ENCODE assay signal across 22 mouse cellular contexts in genomic region chr14:10133873-10134272, GRCm38 (mm10).
A peak's percentile ranks its signal among the peaks of the same experiment; 100 is the strongest.
DNase-seq lines count a peak whose midpoint lies in the region; ATAC-seq and TF ChIP-seq lines count a peak whose summit lies in the region.
"Had no signal": no experiment of that assay in that cellular context is flagged by ENCODE, and none has a peak within 500 bp of the region (broad histone marks: within the 10 kb centered on the region; RNA-seq: fewer than 3 reads in every experiment).

No protein-coding gene starts in this region.

- H3K9ac ChIP-seq in liver, adult 2 months (ENCODE audit: low read depth, low read length) = no peak overlapping the region
- no peak overlapping the region for H3K9ac ChIP-seq in liver, postnatal 0 days (replicated peaks)
- no peak overlapping the region for H3K9ac ChIP-seq in stomach, postnatal 0 days (ENCODE audit: low read length)
- H3K9ac ChIP-seq in forebrain, embryonic 13.5 days = no peak overlapping the region
- H3K9ac ChIP-seq: forebrain, postnatal 0 days; heart, embryonic 15.5 days; hindbrain, embryonic 14.5 days; limb, embryonic 12.5 days; liver, embryonic 12.5 days; neural tube, embryonic 15.5 days had no signal

- no peaks in the 10 kb centered on the region for H3K36me3 ChIP-seq in heart, embryonic 10.5 days
- no peaks in the 10 kb centered on the region for H3K36me3 ChIP-seq in liver, adult 2 months (ENCODE audit: control insufficient read depth, insufficient read depth, low read length)
- no peaks in the 10 kb centered on the region for H3K36me3 ChIP-seq in liver, postnatal 0 days (replicated peaks; ENCODE audit: insufficient read depth, low read length)
- no peaks in the 10 kb centered on the region for H3K36me3 ChIP-seq in stomach, postnatal 0 days (ENCODE audit: control insufficient read depth, insufficient read depth, low read length)
- H3K36me3 ChIP-seq in forebrain, embryonic 13.5 days (ENCODE audit: poor library complexity, severe bottlenecking) = no peaks in the 10 kb centered on the region
- H3K36me3 ChIP-seq: embryonic facial prominence, embryonic 10.5 days; heart, embryonic 15.5 days; limb, embryonic 12.5 days; liver, embryonic 12.5 days; neural tube, embryonic 15.5 days had no signal

- no peak for TF ChIP-seq CTCF in liver, adult 2 months (IDR thresholded peaks at IDR 0.05; ENCODE audit: low read depth, low read length)
- TF ChIP-seq CTCF in liver, postnatal 0 days (IDR thresholded peaks at IDR 0.05; ENCODE audit: low read depth) = no peak
- TF ChIP-seq CTCF in stomach, postnatal 0 days (IDR thresholded peaks at IDR 0.05; ENCODE audit: low read depth) = no peak

- no peak overlapping the region for H3K27ac ChIP-seq in heart, embryonic 10.5 days
- H3K27ac ChIP-seq in liver, adult 2 months (replicated peaks; ENCODE audit: insufficient read depth, low read depth, low read length) = no peak overlapping the region
- H3K27ac ChIP-seq in liver, postnatal 0 days (ENCODE audit: low read depth) = no peak overlapping the region
- no peak overlapping the region for H3K27ac ChIP-seq in stomach, postnatal 0 days (replicated peaks)
- no peak overlapping the region for H3K27ac ChIP-seq in forebrain, embryonic 13.5 days
- H3K27ac ChIP-seq: embryonic facial prominence, embryonic 10.5 days; heart, embryonic 15.5 days; hindbrain, embryonic 14.5 days; limb, embryonic 12.5 days; liver, embryonic 12.5 days; neural tube, embryonic 15.5 days had no signal

- no peak for TF ChIP-seq EP300 in liver, postnatal 0 days (IDR thresholded peaks at IDR 0.05; ENCODE audit: low read depth)
- TF ChIP-seq EP300 in stomach, postnatal 0 days (optimal IDR thresholded peaks at IDR 0.05) = no peak

- H3K4me3 ChIP-seq in heart, embryonic 10.5 days = no peak overlapping the region
- no peak overlapping the region for H3K4me3 ChIP-seq in liver, adult 2 months (ENCODE audit: insufficient read depth, low read depth, low read length)
- H3K4me3 ChIP-seq in liver, postnatal 0 days (ENCODE audit: low read depth, low read length) = no peak overlapping the region
- no peak overlapping the region for H3K4me3 ChIP-seq in stomach, postnatal 0 days (ENCODE audit: low read depth, low read length)
- H3K4me3 ChIP-seq in forebrain, embryonic 13.5 days = no peak overlapping the region
- H3K4me3 ChIP-seq: embryonic facial prominence, embryonic 10.5 days; heart, embryonic 15.5 days; limb, embryonic 12.5 days; liver, embryonic 12.5 days; neural tube, embryonic 15.5 days had no signal

- no peaks in the 10 kb centered on the region for H3K79me2 ChIP-seq in liver, adult 2 months (ENCODE audit: control insufficient read depth, insufficient read depth, low read length)

- DNase-seq in heart, adult 11 months = peak; percentile 51
- DNase-seq in heart, embryonic 10.5 days (ENCODE audit: low spot score) = no peak
- DNase-seq in liver, adult 2 months (ENCODE audit: extremely low read depth, low read depth, low spot score) = peak; percentile 8
- no peak for DNase-seq in liver, postnatal 0 days
- DNase-seq in kidney, postnatal 36 days = peak; percentile 1 to 7
- DNase-seq in stomach, postnatal 0 days (ENCODE audit: low spot score) = peak; percentile 30
- no peak for DNase-seq in neural tube, embryonic 10.5 days (ENCODE audit: extremely low spot score, low spot score)
- DNase-seq: adrenal gland, postnatal 14 days; cerebellum, adult 9-10 months; forebrain, postnatal 0 days; gastrocnemius, postnatal 14 days; heart, postnatal 36 days; lung, adult 2 months; lung, postnatal 14 days had no signal

- no peak for ATAC-seq in liver, postnatal 0 days
- ATAC-seq in stomach, postnatal 0 days (ENCODE audit: low FRiP score, low TSS enrichment) = peak; percentile 80; the same call in 1 of the 2 replicates
- ATAC-seq in forebrain, embryonic 13.5 days = no peak
- ATAC-seq: forebrain, postnatal 0 days; liver, embryonic 12.5 days; midbrain, embryonic 16.5 days had no signal

- no peaks in the 10 kb centered on the region for H3K27me3 ChIP-seq in heart, embryonic 10.5 days (ENCODE audit: insufficient read depth, poor library complexity, severe bottlenecking)
- no peaks in the 10 kb centered on the region for H3K27me3 ChIP-seq in liver, adult 2 months (ENCODE audit: control insufficient read depth, insufficient read depth, low read length)
- no peaks in the 10 kb centered on the region for H3K27me3 ChIP-seq in liver, postnatal 0 days (ENCODE audit: insufficient read depth, low read length)
- H3K27me3 ChIP-seq in stomach, postnatal 0 days (ENCODE audit: control insufficient read depth, insufficient read depth, low read length) = no peaks in the 10 kb centered on the region
- no peaks in the 10 kb centered on the region for H3K27me3 ChIP-seq in forebrain, embryonic 13.5 days
- H3K27me3 ChIP-seq: heart, embryonic 15.5 days; limb, embryonic 12.5 days; liver, embryonic 12.5 days; neural tube, embryonic 15.5 days had no signal

- 89% methylated on average over 10 of the region's 10 CpGs for WGBS in heart, embryonic 10.5 days
- 83% methylated on average over 10 of the region's 10 CpGs for WGBS in liver, adult 2 months
- 70% methylated on average over 10 of the region's 10 CpGs for WGBS in liver, postnatal 0 days (ENCODE audit: insufficient replicate concordance)
- WGBS in stomach, postnatal 0 days = 88% methylated on average over 10 of the region's 10 CpGs
- 91% methylated on average over 10 of the region's 10 CpGs for WGBS in forebrain, embryonic 13.5 days

- no peak overlapping the region for H3K4me2 ChIP-seq in liver, postnatal 0 days (ENCODE audit: low read depth, low read length)
- no peak overlapping the region for H3K4me2 ChIP-seq in stomach, postnatal 0 days (replicated peaks; ENCODE audit: low read depth)
- no peak overlapping the region for H3K4me2 ChIP-seq in forebrain, embryonic 13.5 days
- H3K4me2 ChIP-seq: heart, embryonic 15.5 days; hindbrain, embryonic 14.5 days; limb, embryonic 12.5 days; liver, embryonic 12.5 days; neural tube, embryonic 15.5 days had no signal

- no peak for TF ChIP-seq POLR2A in liver, adult 2 months (IDR thresholded peaks at IDR 0.05; ENCODE audit: extremely low read depth, insufficient read depth, low read length)

- H3K9me3 ChIP-seq in heart, embryonic 10.5 days = no peaks in the 10 kb centered on the region
- no peaks in the 10 kb centered on the region for H3K9me3 ChIP-seq in liver, postnatal 0 days (ENCODE audit: low read length)
- no peaks in the 10 kb centered on the region for H3K9me3 ChIP-seq in stomach, postnatal 0 days (ENCODE audit: control insufficient read depth, low read length)
- 0 out of 2 replicates have a peak, but pooled peaks cover 4% of the 10 kb centered on the region for H3K9me3 ChIP-seq in forebrain, embryonic 13.5 days (replicated peaks)
- H3K9me3 ChIP-seq: embryonic facial prominence, embryonic 10.5 days; heart, embryonic 15.5 days; liver, embryonic 12.5 days; neural tube, embryonic 15.5 days had no signal

- H3K4me1 ChIP-seq in heart, embryonic 10.5 days = no peaks in the 10 kb centered on the region
- no peaks in the 10 kb centered on the region for H3K4me1 ChIP-seq in liver, adult 2 months (ENCODE audit: control insufficient read depth, insufficient read depth, low read length)
- H3K4me1 ChIP-seq in liver, postnatal 0 days (ENCODE audit: insufficient read depth) = no peaks in the 10 kb centered on the region
- no peaks in the 10 kb centered on the region for H3K4me1 ChIP-seq in stomach, postnatal 0 days (replicated peaks; ENCODE audit: control insufficient read depth, insufficient read depth)
- H3K4me1 ChIP-seq in forebrain, embryonic 13.5 days = no peaks in the 10 kb centered on the region
- H3K4me1 ChIP-seq: embryonic facial prominence, embryonic 10.5 days; heart, embryonic 15.5 days; limb, embryonic 12.5 days; liver, embryonic 12.5 days; neural tube, embryonic 15.5 days had no signal

Comparison
In these comparisons a context has a peak if more than half of its experiments do, and no peak if none do; other contexts are left out.
1. DNase-seq: peak in heart, adult 11 months (single experiment), liver, adult 2 months (single experiment), kidney, postnatal 36 days (2 of 2) and stomach, postnatal 0 days (single experiment); none in heart, embryonic 10.5 days (single experiment), liver, postnatal 0 days (single experiment) and neural tube, embryonic 10.5 days (single experiment).